Mouse (Mus musculus) MEL (cell line): ENCODE results near the gene Samhd1.

Experiments
- CTCF ChIP-seq, 3 experiments: IDR thresholded peaks in 2 of 3; conservative IDR thresholded peaks in 1 of 3; 2 replicates each; pipeline ENCODE4 v1.5.1; 2011 to 2012; ENCODE audit warnings: low read length in 3 of 3, low read depth in 2 of 3, mild to moderate bottlenecking in 2 of 3, improper control_type of control experiment in 1 of 3, inconsistent platforms in 1 of 3, mixed read lengths in 1 of 3, moderate library complexity in 1 of 3; ENCODE audit not compliant: control insufficient read depth in 1 of 3, insufficient read depth in 1 of 3, poor library complexity in 1 of 3, severe bottlenecking in 1 of 3
- POLR2A ChIP-seq, 2 experiments: IDR thresholded peaks; 2 replicates each; pipeline ENCODE4 v1.6.1; 2011 to 2012; ENCODE audit warnings: low read length in 2 of 2, mild to moderate bottlenecking in 2 of 2, control low read depth in 1 of 2, improper control_type of control experiment in 1 of 2, low read depth in 1 of 2, moderate library complexity in 1 of 2; ENCODE audit not compliant: control insufficient read depth in 1 of 2, insufficient read depth in 1 of 2, poor library complexity in 1 of 2
- POLR2AphosphoS5 ChIP-seq: IDR thresholded peaks from 2 replicates; pipeline ENCODE4 v1.6.1; 2012; ENCODE audit warnings: low read depth, borderline replicate concordance, mild to moderate bottlenecking, inconsistent platforms, low read length, moderate library complexity, mixed read lengths
- RCOR1 ChIP-seq: IDR thresholded peaks from 2 replicates; pipeline ENCODE4 v1.6.1; 2012; ENCODE audit warnings: low read depth, mild to moderate bottlenecking, inconsistent platforms, low read length, improper control_type of control experiment
- ZNF384 ChIP-seq: IDR thresholded peaks from 2 replicates; pipeline ENCODE4 v1.6.1; 2012; ENCODE audit warnings: low read depth, mild to moderate bottlenecking, inconsistent platforms, low read length, improper control_type of control experiment

GRCm38 (mm10) chr2:157119075-157119474 lies 16.0 kb downstream of the Samhd1 start:
- TF ChIP-seq CTCF (IDR thresholded peaks at IDR 0.05 in 2 of 3, conservative IDR thresholded peaks at IDR 0.05 in 1 of 3; ENCODE audit: control insufficient read depth in 1 of 3, insufficient read depth in 1 of 3, low read depth in 2 of 3, low read length in 3 of 3, poor library complexity in 1 of 3, severe bottlenecking in 1 of 3) (no peak), ZNF384 (no peak), RCOR1 (no peak), POLR2A (IDR thresholded peaks at IDR 0.05; ENCODE audit: control insufficient read depth in 1 of 2, insufficient read depth in 1 of 2, low read depth in 1 of 2, low read length in 2 of 2, poor library complexity in 1 of 2) (no peak), POLR2AphosphoS5 (no peak)
